Mouse (Mus musculus): ENCODE measurements around the gene Il16. TPM values are rescaled to one million over a fixed set of nuclear protein-coding genes. Genes with fewer than 3 reads are reported as not detected.
A peak's percentile ranks its signal among the peaks of the same experiment; 100 is the strongest.

The Il16 gene
- polyA plus RNA-seq, 1 experiment, result 0.03 TPM

- TF ChIP-seq GATA1 (IDR thresholded peaks at IDR 0.05; ENCODE audit: low read length) (no peak), TAL1 (IDR thresholded peaks at IDR 0.05; ENCODE audit: low read length) (no peak)
- Histone ChIP-seq H3K4me1 (ENCODE audit: control insufficient read depth) (peaks cover 27% of the 10 kb centered on the region), H3K27me3 (ENCODE audit: control insufficient read depth) (no peaks in the 10 kb centered on the region), H3K36me3 (ENCODE audit: control insufficient read depth) (no peaks in the 10 kb centered on the region; the same call in 1 of the 2 replicates), H3K4me3 (replicated peaks) (peak overlapping the region; percentile 67), H3K9me3 (ENCODE audit: control insufficient read depth, low read length) (no peaks in the 10 kb centered on the region)
Observed at GRCm38 (mm10) chr7:83632682-83633120, 112.8 kb downstream of the Il16 start.

GRCm38 (mm10) chr7:83631828-83632681, 113.5 kb downstream of the Il16 start, which contains the start of gene Stard5:
Gene Stard5, plus strand, starts transcription at chr7:83631959.
- peaks cover 27% of the 10 kb centered on the region for H3K4me1 ChIP-seq (ENCODE audit: control insufficient read depth)
- no peaks in the 10 kb centered on the region; the same call in 1 of the 2 replicates for H3K36me3 ChIP-seq (ENCODE audit: control insufficient read depth)
- H3K27me3 ChIP-seq (ENCODE audit: control insufficient read depth), result no peaks in the 10 kb centered on the region
- TF ChIP-seq GATA1 (IDR thresholded peaks at IDR 0.05; ENCODE audit: low read length) (no peak), TAL1 (IDR thresholded peaks at IDR 0.05; ENCODE audit: low read length) (no peak)
- no peaks in the 10 kb centered on the region for H3K9me3 ChIP-seq (ENCODE audit: control insufficient read depth, low read length)
- peak within 1 kb of the TSS; percentile 67 for H3K4me3 ChIP-seq (replicated peaks)

GRCm38 (mm10) chr7:83631073-83631827, 114.3 kb downstream of the Il16 start:
- Histone ChIP-seq H3K9me3 (ENCODE audit: control insufficient read depth, low read length) (no peaks in the 10 kb centered on the region), H3K27me3 (ENCODE audit: control insufficient read depth) (no peaks in the 10 kb centered on the region), H3K4me3 (replicated peaks) (peak overlapping the region; percentile 67), H3K36me3 (ENCODE audit: control insufficient read depth) (no peaks in the 10 kb centered on the region; the same call in 1 of the 2 replicates), H3K4me1 (ENCODE audit: control insufficient read depth) (peaks cover 27% of the 10 kb centered on the region)
- TF ChIP-seq TAL1 (IDR thresholded peaks at IDR 0.05; ENCODE audit: low read length) (no peak), GATA1 (IDR thresholded peaks at IDR 0.05; ENCODE audit: low read length) (no peak)

- no peaks in the 10 kb centered on the region for H3K36me3 ChIP-seq (ENCODE audit: control insufficient read depth)
- no peaks in the 10 kb centered on the region for H3K9me3 ChIP-seq (ENCODE audit: control insufficient read depth, low read length)
- peaks cover 16% of the 10 kb centered on the region for H3K4me1 ChIP-seq (ENCODE audit: control insufficient read depth)
- H3K27me3 ChIP-seq (ENCODE audit: control insufficient read depth), result no peaks in the 10 kb centered on the region
- TF ChIP-seq TAL1 (IDR thresholded peaks at IDR 0.05; ENCODE audit: low read length) (no peak), GATA1 (IDR thresholded peaks at IDR 0.05; ENCODE audit: low read length) (no peak)
- H3K4me3 ChIP-seq (replicated peaks), result no peak overlapping the region
Observed at GRCm38 (mm10) chr7:83627369-83627768, 118.2 kb downstream of the Il16 start.

GRCm38 (mm10) chr7:83626557-83627257, 118.8 kb downstream of the Il16 start:
- H3K9me3 ChIP-seq (ENCODE audit: control insufficient read depth, low read length), result no peaks in the 10 kb centered on the region
- no peaks in the 10 kb centered on the region for H3K27me3 ChIP-seq (ENCODE audit: control insufficient read depth)
- no peak for TF ChIP-seq TAL1 (IDR thresholded peaks at IDR 0.05; ENCODE audit: low read length)
- no peak for TF ChIP-seq GATA1 (IDR thresholded peaks at IDR 0.05; ENCODE audit: low read length)
- no peak overlapping the region for H3K4me3 ChIP-seq (replicated peaks)
- peaks cover 10% of the 10 kb centered on the region for H3K4me1 ChIP-seq (ENCODE audit: control insufficient read depth)
- H3K36me3 ChIP-seq (ENCODE audit: control insufficient read depth), result no peaks in the 10 kb centered on the region

GRCm38 (mm10) chr7:83624065-83624464, 121.5 kb downstream of the Il16 start:
- no peak overlapping the region for H3K4me3 ChIP-seq (replicated peaks)
- no peaks in the 10 kb centered on the region for H3K9me3 ChIP-seq (ENCODE audit: control insufficient read depth, low read length)
- no peak for TF ChIP-seq GATA1 (IDR thresholded peaks at IDR 0.05; ENCODE audit: low read length)
- TF ChIP-seq TAL1 (IDR thresholded peaks at IDR 0.05; ENCODE audit: low read length), result no peak
- no peaks in the 10 kb centered on the region for H3K4me1 ChIP-seq (ENCODE audit: control insufficient read depth)
- H3K36me3 ChIP-seq (ENCODE audit: control insufficient read depth), result no peaks in the 10 kb centered on the region
- no peaks in the 10 kb centered on the region for H3K27me3 ChIP-seq (ENCODE audit: control insufficient read depth)

GRCm38 (mm10) chr7:83622582-83622981, 122.9 kb downstream of the Il16 start:
- Histone ChIP-seq H3K9me3 (ENCODE audit: control insufficient read depth, low read length) (no peaks in the 10 kb centered on the region), H3K36me3 (ENCODE audit: control insufficient read depth) (no peaks in the 10 kb centered on the region), H3K27me3 (ENCODE audit: control insufficient read depth) (no peaks in the 10 kb centered on the region), H3K4me1 (ENCODE audit: control insufficient read depth) (no peaks in the 10 kb centered on the region), H3K4me3 (replicated peaks) (no peak overlapping the region)
- TF ChIP-seq TAL1 (IDR thresholded peaks at IDR 0.05; ENCODE audit: low read length) (no peak), GATA1 (IDR thresholded peaks at IDR 0.05; ENCODE audit: low read length) (no peak)

- Histone ChIP-seq H3K27me3 (ENCODE audit: control insufficient read depth) (no peaks in the 10 kb centered on the region), H3K36me3 (ENCODE audit: control insufficient read depth) (no peaks in the 10 kb centered on the region), H3K4me1 (ENCODE audit: control insufficient read depth) (no peaks in the 10 kb centered on the region), H3K4me3 (replicated peaks) (no peak overlapping the region), H3K9me3 (ENCODE audit: control insufficient read depth, low read length) (no peaks in the 10 kb centered on the region)
- TF ChIP-seq GATA1 (IDR thresholded peaks at IDR 0.05; ENCODE audit: low read length) (no peak), TAL1 (IDR thresholded peaks at IDR 0.05; ENCODE audit: low read length) (no peak)
Observed at GRCm38 (mm10) chr7:83618709-83619108, 126.8 kb downstream of the Il16 start.
